Mouse (Mus musculus): ENCODE results near the gene Tuba3b.

The Tuba3b gene

GRCm38 (mm10) chr6:145669596-145670071 lies 54.1 kb downstream of the Tuba3b start:
- no peak for DNase-seq
